Mouse (Mus musculus) spleen, adult 2 months (tissue): Measurements from ENCODE around the gene Vma21-ps.

Experiments
- CTCF ChIP-seq: fragments of 200-500 bp; IDR thresholded peaks from 2 replicates; pipeline ENCODE4 v1.5.1; 2011; ENCODE audit warnings: mild to moderate bottlenecking, inconsistent platforms; ENCODE audit not compliant: insufficient read depth, insufficient read length, insufficient replicate concordance; ENCODE audit errors: extremely low read depth
- POLR2A ChIP-seq: fragments of 200-500 bp; IDR thresholded peaks from 2 replicates; pipeline ENCODE4 v1.6.1; 2011; ENCODE audit warnings: low read depth, low read length, inconsistent platforms

DNA sequence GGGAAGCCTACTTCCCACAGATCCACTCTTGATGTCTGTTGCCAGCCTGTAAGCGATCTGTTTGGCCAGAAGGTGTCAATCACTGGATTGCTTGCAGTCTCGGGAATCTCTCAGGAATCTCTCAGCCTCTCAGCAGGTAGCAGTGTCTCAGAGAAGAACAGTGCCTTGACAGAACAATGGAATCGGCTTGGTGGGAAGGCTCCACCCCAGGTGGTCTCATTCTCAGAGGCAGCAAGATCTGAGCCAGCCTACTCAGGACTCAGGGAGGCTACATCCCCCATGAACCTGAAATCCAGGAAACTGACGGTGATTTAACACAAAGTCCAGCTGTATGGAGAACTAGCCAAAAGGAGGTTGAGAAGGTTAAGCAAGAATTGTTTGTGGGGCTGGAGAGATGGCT lies 20.5 kb upstream of the Vma21-ps start:
- TF ChIP-seq CTCF (no peak), POLR2A (no peak)
